Mouse (Mus musculus) Muller cell, postnatal 12 days (primary cell): ENCODE measurements around the gene Tmem248.
A peak's percentile ranks its signal among the peaks of the same experiment; 100 is the strongest.

Experiments
- DNase-seq: peaks from one replicate; pipeline ENCODE4 v3.0.0-alpha.2; 2015; ENCODE audit errors: inconsistent ontology term

Tmem248 gene

DNA sequence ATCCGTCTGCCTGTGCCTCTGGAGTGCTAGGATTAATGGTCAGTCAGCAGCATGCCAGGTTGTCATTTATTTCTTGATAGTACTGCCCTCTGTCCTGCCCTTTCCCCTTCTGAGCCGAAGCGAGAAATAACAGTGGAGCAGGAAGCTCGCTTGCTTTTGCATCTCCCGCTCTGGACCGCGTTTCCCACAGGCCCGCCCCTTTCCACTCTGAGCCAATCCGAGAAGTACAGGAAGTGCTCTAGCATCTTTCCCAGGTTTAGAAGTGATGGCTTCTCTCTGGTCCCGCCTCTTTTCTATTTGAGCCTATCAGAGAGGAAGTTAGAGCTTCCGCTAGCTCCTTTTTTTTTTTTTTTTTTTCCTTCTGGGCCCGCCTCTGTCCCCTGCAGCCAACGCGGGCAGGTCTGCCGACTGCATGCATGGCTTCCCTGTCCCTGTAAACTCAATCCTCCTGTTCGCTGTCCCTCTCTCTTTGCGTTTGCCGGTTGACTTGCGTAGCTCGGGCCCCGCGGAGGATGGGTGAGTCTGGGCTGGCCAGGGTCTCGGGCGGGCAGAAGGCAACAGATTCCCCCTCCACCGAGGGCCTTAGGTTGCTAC is 39.9 kb downstream of the Tmem248 start:
- peak; percentile 95 for DNase-seq

DNA sequence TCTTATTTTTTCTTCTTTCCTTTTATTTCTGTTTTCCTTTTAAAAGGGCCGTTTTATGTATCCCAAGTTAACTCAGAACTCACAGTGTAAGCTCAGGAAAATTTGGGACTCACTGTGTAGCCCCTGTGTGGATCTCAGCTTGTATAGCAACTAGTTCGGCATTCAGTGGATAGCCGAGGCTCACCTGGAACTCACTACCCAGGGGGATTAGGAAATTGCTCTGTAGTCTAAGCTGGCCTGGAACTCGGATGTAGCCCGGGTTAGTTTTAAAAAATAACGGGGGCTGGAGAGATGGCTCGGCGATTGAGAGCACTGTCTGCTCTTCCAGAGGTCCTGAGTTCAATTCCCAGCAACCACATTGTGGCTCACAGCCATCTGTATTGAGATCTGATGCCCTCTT is 40.4 kb downstream of the Tmem248 start:
- no peak for DNase-seq

DNA sequence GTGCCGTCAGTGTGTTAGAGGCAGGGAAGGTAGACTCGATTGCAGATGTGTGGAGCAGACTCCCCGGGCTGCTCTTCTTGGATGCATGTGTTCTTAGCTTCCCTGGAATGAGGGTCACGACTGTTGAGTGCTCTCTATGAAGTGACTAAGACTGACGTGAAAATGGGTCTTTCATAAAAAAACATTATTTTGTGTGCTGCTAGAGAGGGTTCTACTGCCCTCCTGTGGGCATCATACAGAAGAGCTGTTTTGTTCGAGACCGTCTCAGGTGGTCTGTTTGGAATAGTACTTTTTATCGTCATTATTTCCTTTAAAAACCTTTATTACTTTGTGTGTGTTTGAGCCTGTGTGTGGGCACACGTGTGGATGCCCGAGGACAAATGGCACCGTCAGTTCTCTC is 46.6 kb downstream of the Tmem248 start:
- peak; percentile 17 for DNase-seq

DNA sequence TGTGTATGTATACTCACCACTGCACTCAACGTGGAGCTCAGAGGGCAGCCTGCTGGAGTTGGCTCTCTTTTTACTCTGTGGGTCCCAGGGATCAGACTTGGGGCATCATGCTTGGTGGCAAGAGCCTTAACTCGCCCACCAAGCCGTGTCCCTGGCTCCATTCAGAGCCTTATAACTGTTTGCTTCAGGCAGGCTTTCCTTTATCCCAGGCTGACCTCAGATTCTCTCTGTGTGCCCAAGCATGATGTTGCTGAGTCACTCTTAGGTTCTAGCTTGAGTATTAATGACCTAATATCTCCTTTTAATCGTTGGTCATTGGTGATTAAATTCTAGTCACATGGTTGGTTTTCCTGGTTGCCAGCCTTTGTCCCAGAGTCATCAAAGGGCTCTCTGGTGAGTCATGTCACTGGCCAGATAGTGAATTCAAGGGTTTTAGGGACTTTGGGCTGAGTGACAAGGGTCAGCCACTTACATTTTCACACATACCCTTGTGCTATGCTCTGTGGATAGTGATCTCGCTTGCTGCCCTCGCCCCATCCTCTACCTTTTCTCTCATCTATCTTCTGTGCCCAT is 47.6 kb downstream of the Tmem248 start:
- peak; percentile 86 for DNase-seq

DNA sequence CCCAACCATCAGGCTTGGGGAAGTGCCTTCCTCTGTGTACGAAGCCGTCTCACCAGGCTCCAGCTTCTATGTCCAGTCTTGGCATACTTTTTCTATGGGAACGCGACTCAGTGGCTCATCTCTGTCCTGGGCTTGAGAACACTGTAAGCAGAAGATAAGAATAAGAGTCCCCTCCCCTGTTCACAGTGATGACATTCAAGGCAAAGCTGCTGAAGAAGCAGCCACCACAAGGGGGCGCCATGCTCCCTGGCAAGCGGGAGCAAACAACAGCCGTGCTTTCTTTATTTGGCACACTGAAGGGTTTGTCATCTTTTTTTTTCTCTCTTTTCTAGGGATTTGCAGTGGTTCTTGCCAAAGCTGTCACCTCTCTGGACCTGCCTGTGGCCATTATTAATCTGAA is 49.8 kb downstream of the Tmem248 start:
- DNase-seq = no peak

DNA sequence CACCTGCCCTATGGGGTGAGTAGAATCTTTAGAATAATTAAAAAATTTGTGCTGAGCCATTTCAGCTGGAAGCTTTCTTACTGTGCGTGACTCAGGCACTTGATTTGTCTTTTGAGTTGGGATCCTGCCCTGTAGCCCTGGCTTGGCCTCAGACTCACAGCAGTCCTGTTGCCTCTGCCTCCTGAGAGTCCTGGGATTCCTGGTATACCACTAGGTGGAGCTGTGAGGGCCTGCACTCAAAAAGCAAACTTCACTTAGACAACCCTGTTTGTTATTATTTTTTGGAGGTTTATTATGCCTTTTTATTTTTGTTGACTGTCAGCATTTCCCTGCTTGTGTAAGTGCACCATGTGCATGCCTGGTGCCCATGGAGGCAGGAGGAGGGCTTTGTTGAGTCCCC is 50.4 kb downstream of the Tmem248 start:
- no peak for DNase-seq

DNA sequence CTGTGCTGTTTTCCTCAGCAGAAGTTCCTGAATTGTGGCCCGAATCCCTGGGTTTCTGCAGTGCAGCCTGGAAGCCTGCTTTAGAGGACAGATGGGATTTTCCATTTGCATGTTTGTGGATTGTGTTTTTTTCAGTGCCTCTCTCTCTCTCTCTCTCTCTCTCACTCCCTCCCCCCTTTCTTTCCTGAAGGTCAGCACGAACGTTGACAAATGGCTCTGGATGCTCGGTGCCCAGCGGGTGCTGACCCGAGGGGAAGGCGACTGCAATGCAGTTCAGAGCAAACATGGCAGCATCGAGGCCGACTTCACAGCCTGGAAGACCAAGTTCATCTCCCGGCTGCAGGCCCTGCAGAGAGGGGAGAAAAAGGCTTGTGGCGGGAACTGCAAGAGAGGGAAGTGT is 52.1 kb downstream of the Tmem248 start:
- DNase-seq = no peak

DNA sequence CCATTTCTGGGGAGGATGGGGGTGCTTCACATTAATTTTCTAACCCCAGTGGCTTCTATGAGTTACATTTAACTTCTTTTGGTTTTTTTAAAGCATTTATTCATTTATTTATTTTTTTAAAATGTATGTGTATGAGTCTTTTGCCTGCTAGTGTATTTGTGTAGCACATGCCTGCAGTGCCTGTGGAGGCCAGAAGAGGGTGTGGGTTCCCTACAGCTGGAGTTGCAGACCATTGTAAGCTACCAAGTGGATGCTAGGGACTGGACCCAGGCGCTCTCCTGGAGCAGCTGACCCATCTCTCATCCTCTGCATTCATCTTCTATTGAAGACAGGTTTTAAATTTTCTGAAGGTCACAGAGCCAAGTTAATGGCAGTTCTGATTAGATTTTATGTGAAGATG is 55.5 kb downstream of the Tmem248 start:
- no peak for DNase-seq

DNA sequence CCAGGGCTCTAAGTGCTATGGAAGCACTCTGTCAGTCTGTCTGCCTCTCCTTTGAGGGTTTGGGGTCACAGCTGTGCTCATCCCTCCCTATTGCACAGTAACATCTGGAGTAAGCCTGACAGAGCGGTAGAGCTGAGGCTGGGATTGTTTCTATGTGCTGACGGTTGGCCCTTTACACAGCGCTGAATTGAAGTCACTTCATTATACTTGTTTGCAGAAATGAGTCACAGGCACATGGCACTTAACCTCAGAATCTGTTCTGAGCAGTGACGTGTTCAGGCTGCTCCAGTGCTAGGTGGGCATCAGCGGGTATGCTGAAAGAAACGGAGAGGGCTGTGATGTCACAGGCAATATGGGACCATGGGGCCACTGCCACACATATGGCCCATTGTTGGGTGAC is 56.2 kb downstream of the Tmem248 start:
- DNase-seq = no peak

DNA sequence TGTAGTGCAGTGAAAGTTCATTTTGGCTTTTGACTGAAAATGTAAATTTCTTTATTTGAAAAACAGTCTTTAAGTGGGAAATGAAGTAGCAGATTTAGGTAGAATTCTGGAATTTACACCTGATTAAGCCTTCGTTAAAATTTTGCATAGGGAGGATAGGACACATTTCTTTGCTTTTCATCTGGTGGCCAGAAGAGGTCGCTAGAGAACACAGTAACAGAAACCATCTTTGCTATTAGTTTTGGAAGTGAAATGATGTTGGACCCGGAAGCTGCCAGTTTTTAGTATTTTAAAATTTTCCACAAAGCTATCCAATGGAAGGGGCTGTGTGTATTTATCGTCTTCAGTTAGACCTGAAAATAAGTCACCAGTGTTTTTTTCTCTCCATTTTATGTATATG is 58.6 kb downstream of the Tmem248 start:
- peak; percentile 3 for DNase-seq

DNA sequence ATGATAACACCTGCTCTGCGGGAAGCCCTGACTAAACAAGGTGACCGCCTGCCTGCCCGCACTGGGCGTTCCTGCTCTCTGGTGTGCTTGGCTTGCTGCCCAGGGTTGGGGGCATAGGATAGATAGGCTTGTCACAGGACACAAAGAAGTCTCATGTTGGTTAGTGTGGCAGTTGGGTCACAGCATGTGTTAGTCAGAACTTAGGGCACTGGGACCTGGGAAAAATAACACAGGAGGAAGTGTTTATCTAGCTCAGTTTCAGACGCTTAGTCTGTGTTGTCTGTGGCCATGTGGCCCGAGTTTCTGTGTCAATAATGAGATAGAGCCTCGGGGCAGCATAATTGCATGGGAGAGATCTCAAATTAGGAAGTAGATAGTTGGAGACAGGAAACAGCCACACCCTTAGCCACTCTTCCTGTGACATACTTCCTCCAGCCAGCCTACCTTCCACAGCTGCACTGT is 61.2 kb downstream of the Tmem248 start:
- no peak for DNase-seq

DNA sequence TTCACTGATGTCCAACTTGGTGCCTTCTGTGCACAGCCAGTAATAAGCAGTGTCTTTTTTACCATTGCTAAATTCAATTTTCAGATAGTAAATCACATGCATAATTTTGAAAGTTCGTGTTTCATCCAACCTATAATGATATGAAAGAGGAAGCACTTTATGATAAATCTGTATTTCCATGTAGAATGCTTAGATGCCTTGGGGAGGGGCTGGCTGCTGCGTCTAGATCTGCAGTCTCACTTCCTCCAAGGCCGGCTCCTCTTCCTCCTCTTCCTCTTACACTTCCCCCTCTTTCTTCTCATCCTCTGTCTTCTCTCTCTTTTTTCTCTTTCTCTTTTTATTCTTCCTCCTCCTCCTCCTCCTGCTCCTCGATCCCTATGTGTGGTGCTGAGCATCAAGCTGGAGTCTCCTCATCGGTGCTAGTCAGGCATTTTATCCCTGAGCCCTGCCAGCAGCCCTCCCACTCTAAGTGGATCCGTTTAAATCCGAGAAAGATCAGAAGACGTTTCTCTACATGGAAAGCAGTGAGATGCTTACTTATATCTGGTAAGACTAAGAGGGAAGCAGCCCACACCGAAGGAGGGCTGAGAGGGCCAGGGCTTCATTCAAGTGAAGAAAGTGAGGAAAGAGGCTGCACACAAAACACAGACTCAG is 66.3 kb downstream of the Tmem248 start:
- DNase-seq = no peak

DNA sequence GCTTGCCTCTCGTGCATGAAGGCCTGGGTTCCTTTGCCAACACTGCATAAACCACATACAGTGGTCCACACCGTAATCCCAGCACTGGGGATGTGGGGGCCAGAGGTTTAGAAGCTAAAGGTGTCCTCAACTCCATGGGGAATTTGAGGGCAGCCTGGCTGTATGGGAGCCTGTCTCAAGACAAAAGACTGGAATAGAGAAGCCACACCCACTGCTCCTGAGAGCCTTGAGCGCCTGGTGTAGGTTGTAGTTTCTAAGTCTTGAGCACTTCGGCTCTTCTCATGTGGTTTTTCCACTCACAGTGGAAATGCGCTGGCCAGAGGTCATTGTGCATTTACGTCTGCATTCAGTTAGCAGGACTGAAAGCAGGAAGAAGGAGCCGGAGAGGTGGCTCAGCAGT is 71.2 kb downstream of the Tmem248 start:
- DNase-seq = no peak

DNA sequence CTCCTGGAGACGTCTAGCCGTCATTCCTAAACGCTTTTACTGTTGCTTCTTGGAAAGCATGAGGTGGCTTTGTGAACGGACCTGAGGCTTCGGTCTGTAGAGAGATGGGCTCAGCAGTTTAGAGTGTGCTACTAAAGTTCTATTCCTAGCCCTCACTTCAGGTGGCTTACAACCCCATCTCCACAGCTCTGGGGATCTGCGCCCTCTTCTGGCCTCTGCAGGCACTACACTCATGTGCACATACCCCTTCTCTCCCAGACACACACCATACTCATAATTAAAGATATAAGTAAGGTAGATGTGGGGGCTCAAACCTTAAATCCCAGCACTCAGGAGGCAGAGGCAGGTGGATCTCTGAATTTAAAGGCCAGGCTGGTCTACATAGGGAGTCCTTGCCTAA is 73.4 kb downstream of the Tmem248 start:
- DNase-seq = no peak

DNA sequence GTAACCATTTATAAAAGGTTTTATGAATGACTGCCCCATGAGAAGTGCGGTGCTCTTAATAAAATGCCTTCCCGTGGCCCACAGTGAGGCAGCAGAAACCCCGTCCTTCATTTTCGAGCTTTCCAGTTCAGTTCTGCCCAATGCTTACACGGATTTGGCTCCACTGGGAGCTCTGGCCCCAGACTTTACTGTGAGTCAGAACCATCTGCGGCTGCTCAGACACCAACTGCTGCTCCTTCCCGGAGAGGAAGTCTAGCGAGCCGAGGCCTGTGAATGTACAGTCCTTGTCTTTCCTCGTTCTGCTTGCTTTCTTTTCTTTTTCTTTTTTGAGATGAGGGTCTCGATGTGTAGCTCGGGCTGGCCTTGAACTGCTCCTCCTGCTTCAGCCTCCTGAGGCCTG is 73.9 kb downstream of the Tmem248 start:
- no peak for DNase-seq

DNA sequence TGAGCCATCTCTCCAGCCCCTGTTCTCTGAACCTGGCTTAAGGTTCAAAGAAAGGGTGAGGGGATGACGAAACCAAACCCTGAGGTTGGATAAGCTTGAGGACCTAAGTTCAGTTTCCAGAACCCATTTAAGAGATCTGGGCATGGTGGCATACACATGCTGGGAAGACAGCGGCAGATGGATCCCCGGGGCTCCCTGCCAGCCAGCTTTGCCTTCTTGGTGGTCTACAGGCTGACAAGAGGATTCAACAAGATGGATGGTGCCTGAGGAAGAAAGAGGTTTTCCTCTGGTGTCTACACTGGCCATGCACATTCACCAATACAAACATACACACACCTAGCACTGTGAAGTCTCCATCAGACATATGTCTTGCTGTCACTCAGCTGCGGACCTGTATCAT is 76.1 kb downstream of the Tmem248 start:
- no peak for DNase-seq
